Mouse (Mus musculus): Measurements from ENCODE around the gene Tent4a.

DNA sequence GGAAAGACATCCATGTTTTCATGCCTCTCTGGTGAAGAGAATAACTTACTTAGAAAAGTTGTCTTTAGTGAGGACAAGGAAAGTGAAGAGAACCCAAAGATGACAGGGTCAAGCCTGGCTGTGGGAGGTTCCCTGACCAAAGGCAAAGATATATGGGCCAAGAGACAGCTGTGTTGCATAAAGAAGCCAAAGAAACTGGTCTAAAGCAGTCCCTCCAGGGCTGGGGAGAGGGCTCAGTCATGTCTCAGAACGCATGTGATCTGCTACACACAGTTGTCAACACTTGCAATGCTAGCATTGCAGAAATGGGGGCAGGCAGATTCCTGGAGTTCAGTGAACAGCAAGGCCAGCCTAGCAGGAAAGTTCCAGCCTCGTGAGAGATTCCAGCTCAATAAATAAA is 77.3 kb downstream of the Tent4a start:
- TF ChIP-seq CTCF (IDR thresholded peaks at IDR 0.05; ENCODE audit: control insufficient read depth, insufficient read depth, insufficient replicate concordance, low read depth, low read length) (no peak), POLR2A (IDR thresholded peaks at IDR 0.05; ENCODE audit: control insufficient read depth, low read depth, low read length) (no peak)

Data from testis, adult 2 months (tissue).